Mouse (Mus musculus) heart, adult 9 months (tissue): ENCODE data around the gene Trio.

Experiments
- DNase-seq, 2 experiments: peaks; one replicate each; pipeline ENCODE4 v3.0.0; 2022; ENCODE audit warnings: low spot score in 2 of 2

The Trio gene

DNA sequence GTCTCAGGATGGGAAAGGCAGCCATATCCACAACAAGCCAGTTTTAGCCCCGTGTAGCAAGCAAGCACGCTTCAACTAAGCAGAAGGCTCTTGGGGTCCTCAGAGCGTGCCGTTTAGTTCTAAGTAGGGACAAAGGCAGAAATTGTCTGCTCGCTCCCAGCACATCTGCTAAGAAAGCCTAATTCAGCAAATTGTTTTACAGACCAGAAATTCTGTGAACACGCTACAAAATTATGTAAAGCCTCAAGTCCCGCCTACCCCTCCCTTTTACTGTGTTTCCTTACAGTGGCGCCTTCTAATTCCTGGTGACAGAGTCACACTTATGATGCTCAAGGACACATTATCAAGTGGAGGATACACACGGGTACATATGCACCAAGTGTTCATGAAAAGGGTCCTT, 80.1 kb downstream of the Trio start:
- DNase-seq, result no peak

- DNase-seq, result no peak
Measured at GRCm38 (mm10) chr15:27944898-27945297, 80.8 kb downstream of the Trio start.

GRCm38 (mm10) chr15:27943486-27944195, 82.0 kb downstream of the Trio start:
- DNase-seq, result no peak

DNA sequence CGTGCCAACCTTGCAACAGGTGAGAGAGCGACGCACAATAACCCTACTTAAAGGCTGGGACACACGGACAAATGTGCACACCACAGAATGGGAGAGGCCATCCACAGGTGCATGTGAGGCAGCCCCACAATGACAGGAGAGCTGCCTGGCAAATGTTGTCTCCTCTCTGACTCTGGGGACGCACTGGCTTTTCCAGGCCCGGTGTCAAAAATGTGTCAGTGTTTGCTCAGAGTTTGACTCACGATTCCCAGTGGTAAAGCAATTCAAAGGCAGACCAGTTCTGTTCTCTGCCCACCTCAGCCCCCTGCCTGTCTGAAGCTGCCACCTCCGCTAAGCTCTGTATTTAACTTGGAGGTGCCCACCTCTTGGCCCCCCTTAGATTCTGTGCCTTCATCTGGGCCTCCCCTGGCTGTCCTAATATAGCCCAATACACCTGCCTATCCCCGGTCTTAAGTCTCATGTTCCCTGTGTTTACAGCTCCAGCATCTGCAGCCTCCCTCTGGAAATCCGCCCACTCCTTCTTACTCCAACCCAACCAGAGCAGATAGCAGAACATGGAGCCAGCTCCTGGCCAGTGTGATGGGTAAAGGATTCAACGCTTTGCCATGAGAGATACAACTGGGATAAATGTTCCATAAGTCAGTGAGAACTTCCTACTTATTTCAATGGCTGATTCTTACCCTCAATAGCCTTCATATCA, 83.3 kb downstream of the Trio start:
- no peak for DNase-seq

GRCm38 (mm10) chr15:27941441-27941840, 84.2 kb downstream of the Trio start:
- no peak for DNase-seq

- DNase-seq, result no peak
Measured at GRCm38 (mm10) chr15:27941020-27941419, 84.6 kb downstream of the Trio start.

DNA sequence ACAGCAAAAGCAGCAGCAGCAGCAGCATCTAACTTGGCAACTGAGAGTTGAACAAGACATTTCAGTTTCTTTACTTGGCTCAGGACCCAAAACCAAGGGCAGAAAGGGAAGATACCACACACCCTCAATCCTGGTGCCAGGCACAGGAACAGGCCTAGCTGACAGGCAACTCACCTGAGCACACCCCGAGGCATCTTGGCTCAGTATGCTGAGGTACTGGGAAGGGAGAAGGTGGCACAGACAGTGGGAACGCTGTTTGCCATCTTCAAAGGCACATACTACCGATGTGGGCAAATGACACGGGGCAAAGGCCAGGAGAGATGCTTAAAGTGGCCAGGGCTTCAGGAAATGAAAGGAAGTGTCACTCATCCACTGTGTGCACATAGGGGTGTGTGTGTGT, 85.6 kb downstream of the Trio start:
- no peak for DNase-seq

DNA sequence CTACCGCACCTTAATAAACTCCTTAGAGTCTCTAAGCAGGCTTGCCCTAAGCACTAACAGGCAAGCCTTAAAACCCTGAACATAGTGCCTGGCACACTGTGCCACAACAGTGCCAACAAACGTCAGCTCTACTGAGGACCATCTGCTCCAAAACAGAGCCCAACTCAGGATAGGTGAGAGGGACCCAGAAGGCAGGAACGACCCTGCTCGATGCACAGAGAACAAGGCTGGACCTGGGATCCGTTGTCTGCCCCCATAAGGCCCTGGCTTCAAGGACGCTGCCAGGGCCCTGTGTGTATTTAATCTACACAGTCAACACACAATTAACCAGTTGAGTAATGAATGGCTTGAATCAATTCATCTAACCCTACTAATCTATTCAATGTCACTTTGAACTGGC, 86.8 kb downstream of the Trio start:
- no peak for DNase-seq

- DNase-seq, result no peak
Measured at GRCm38 (mm10) chr15:27937861-27938833, 87.5 kb downstream of the Trio start.

- DNase-seq, result peak; percentile 57 to 61
Measured at GRCm38 (mm10) chr15:27937003-27937860, 88.4 kb downstream of the Trio start.

DNA sequence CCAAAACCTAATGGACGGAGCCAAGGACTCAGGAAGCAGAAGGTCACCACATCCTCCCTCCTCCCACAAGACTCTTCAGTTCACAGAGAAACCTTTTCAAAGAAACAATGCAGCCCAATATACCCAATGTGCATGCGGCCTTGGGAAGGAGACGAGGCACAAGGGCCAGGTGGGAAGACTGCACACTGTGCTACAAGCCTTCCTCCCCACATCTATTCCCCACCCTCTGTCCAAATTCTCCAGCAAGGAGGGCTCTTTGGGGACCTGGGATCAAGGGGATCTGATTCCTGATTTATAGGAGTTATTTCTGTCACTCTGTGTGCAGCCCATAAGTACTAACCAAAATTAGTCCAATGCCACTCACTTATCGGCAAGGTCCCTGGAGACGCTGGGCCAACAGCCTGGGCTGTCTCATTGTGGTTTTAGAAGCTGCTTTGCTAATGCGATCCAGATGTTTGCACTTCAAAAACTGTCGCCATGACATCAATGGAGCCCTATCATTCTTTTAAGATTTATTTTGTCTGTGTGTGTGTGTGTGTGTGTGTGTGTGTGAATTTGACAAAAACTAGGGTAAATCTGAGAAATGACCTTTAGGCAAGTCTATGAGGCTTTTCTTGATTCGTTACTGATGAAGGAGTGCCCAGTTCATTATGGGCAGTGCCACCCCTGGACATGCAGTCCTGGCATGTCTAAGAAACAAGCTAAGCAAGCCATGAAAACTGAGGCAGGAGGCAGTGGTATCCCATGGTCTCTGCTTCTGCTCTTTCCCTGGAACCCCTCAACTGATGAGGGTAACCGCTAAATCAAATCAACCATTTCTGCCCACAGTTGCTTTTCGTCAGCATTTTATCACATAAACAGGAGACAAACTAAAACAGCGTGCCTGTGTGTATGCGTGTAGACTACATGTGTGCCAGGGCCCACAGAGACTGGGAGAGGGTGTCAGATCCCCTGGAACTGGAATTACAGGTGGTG, 89.6 kb downstream of the Trio start:
- DNase-seq, result no peak

- no peak for DNase-seq
Measured at GRCm38 (mm10) chr15:27933270-27933669, 92.4 kb downstream of the Trio start.

GRCm38 (mm10) chr15:27931891-27932290, 93.8 kb downstream of the Trio start:
- DNase-seq, result no peak

DNA sequence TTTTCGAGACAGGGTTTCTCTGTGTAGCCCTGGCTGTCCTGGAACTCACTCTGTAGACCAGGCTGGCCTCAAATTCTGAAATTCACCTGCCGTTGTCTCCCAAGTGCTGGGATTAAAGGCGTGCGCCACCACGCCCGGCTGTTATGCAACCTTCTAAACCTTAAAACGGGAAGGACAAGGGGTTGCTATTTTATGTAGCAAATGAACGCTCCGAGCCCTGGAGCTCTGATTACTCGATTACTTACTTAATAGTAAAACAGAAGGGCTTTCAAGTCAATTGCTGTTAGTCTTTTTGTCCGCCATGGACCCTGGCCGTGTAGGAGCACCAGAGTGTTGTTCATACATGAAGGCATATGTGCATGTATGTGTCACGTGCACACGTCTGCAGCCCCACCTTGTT, 94.2 kb downstream of the Trio start:
- no peak for DNase-seq

GRCm38 (mm10) chr15:27927614-27928013, 98.0 kb downstream of the Trio start:
- no peak for DNase-seq

- no peak for DNase-seq
Measured at GRCm38 (mm10) chr15:27926941-27927340, 98.7 kb downstream of the Trio start.

DNA sequence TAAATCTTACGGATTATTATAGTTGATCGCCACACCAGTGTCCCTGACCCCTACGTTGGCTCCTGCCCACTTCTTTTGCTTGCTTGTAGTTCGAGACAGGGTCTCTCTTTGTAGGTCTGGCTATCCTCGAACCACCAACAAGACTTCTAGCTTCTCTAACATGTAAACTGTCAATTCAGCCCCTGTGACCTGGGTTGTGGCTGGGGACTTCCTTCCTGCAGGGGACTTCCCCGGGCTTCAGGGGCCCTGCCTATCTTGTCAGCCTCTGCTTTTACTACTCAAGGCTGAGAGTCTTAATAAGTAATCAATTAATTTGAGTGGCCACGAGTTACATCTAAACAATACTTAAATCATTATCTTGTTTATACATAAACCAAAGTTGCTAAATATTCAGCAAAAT, 99.2 kb downstream of the Trio start:
- no peak for DNase-seq

- DNase-seq, result peak; percentile 43 to 63
Measured at GRCm38 (mm10) chr15:27925865-27926264, 99.8 kb downstream of the Trio start.

- no peak for DNase-seq
Measured at GRCm38 (mm10) chr15:27925004-27925635, 100.5 kb downstream of the Trio start.

- no peak for DNase-seq
Measured at GRCm38 (mm10) chr15:27923987-27924341, 101.7 kb downstream of the Trio start.
